Mouse (Mus musculus) ovary, adult 18-20 months (tissue): ENCODE results near the gene Olfr372.
A peak's percentile ranks its signal among the peaks of the same experiment; 100 is the strongest.
"Not testable (repeated sequence)": the region's sequence is repeated elsewhere in the genome, so short reads cannot be mapped to it uniquely, and the experiment has no call there.

Experiments used
- DNase-seq: peaks from one replicate; pipeline ENCODE4 v3.0.0; 2022; ENCODE audit warnings: low spot score, mixed read lengths

Gene Olfr372

GRCm38 (mm10) chr8:72040918-72041317 is at the start of gene Olfr372:
TSS of gene Olfr372 (plus strand) at chr8:72041218.
- not testable (repeated sequence) for DNase-seq

- DNase-seq: no peak
These were observed 41.6 kb upstream of the Olfr372 start for GRCm38 (mm10) chr8:71999434-71999833.

- DNase-seq: no peak
These were observed 40.8 kb upstream of the Olfr372 start for GRCm38 (mm10) chr8:72000223-72000622.

GRCm38 (mm10) chr8:72002942-72003341 is 38.1 kb upstream of the Olfr372 start:
- no peak for DNase-seq

GRCm38 (mm10) chr8:72005912-72006311 is 35.1 kb upstream of the Olfr372 start:
- DNase-seq: no peak

GRCm38 (mm10) chr8:72006763-72007162 is 34.3 kb upstream of the Olfr372 start:
- DNase-seq: no peak

GRCm38 (mm10) chr8:72008134-72008641 is 32.8 kb upstream of the Olfr372 start:
- no peak for DNase-seq

GRCm38 (mm10) chr8:72009473-72009872 is 31.5 kb upstream of the Olfr372 start, which contains the start of gene Cyp4f18:
TSS of gene Cyp4f18 (minus strand) at chr8:72009626.
- DNase-seq: no peak

GRCm38 (mm10) chr8:72013506-72014228 is 27.4 kb upstream of the Olfr372 start:
- DNase-seq: peak; percentile 58

GRCm38 (mm10) chr8:72017339-72017738 is 23.7 kb upstream of the Olfr372 start:
- DNase-seq: not testable (repeated sequence)

- peak; percentile 38 for DNase-seq
These were observed 22.9 kb upstream of the Olfr372 start for GRCm38 (mm10) chr8:72018141-72018540.

GRCm38 (mm10) chr8:72019022-72019421 is 22.0 kb upstream of the Olfr372 start:
- DNase-seq: not testable (repeated sequence)

- DNase-seq: no peak
These were observed 21.2 kb upstream of the Olfr372 start for GRCm38 (mm10) chr8:72019816-72020215.

- DNase-seq: not testable (repeated sequence)
These were observed 16.1 kb upstream of the Olfr372 start for GRCm38 (mm10) chr8:72024886-72025285.

- not testable (repeated sequence) for DNase-seq
These were observed 8.1 kb upstream of the Olfr372 start for GRCm38 (mm10) chr8:72032926-72033325.

GRCm38 (mm10) chr8:72042493-72042892 is 1.5 kb downstream of the Olfr372 start:
- DNase-seq: no peak

GRCm38 (mm10) chr8:72054633-72055032 is 13.6 kb downstream of the Olfr372 start:
- not testable (repeated sequence) for DNase-seq

- DNase-seq: not testable (repeated sequence)
These were observed 16.6 kb downstream of the Olfr372 start for GRCm38 (mm10) chr8:72057643-72058042.

GRCm38 (mm10) chr8:72066819-72067399 is 25.9 kb downstream of the Olfr372 start:
- DNase-seq: not testable (repeated sequence)

GRCm38 (mm10) chr8:72082877-72083276 is 41.9 kb downstream of the Olfr372 start, which contains the start of gene Olfr373:
TSS of gene Olfr373 (plus strand) at chr8:72083177.
- DNase-seq: not testable (repeated sequence)

GRCm38 (mm10) chr8:72084744-72085143 is 43.7 kb downstream of the Olfr372 start:
- no peak for DNase-seq

GRCm38 (mm10) chr8:72087611-72088010 is 46.6 kb downstream of the Olfr372 start:
- not testable (repeated sequence) for DNase-seq

GRCm38 (mm10) chr8:72096721-72097120 is 55.7 kb downstream of the Olfr372 start:
- not testable (repeated sequence) for DNase-seq
